Mouse (Mus musculus) ES-E14 (cell line): ENCODE measurements around the gene Spef2.

ENCODE experiments used
- CHD2 ChIP-seq: IDR thresholded peaks from 2 replicates; pipeline ENCODE4 v1.6.1; 2014; ENCODE audit warnings: mild to moderate bottlenecking, low read depth, low read length, inconsistent platforms
- HCFC1 ChIP-seq: IDR thresholded peaks from 2 replicates; pipeline ENCODE4 v1.6.1; 2012; ENCODE audit warnings: low read length, inconsistent platforms, borderline replicate concordance; ENCODE audit not compliant: insufficient read depth
- MAFK ChIP-seq: IDR thresholded peaks from 2 replicates; pipeline ENCODE4 v1.6.1; 2014; ENCODE audit warnings: mild to moderate bottlenecking, low read depth, low read length, inconsistent platforms; ENCODE audit not compliant: insufficient read depth
- ZC3H11A ChIP-seq: IDR thresholded peaks from 2 replicates; pipeline ENCODE4 v1.6.1; 2012; ENCODE audit warnings: low read depth, mild to moderate bottlenecking, inconsistent platforms, low read length, borderline replicate concordance
- ZNF384 ChIP-seq: IDR thresholded peaks from 2 replicates; pipeline ENCODE4 v1.6.1; 2012; ENCODE audit warnings: low read depth, low read length, inconsistent platforms

DNA sequence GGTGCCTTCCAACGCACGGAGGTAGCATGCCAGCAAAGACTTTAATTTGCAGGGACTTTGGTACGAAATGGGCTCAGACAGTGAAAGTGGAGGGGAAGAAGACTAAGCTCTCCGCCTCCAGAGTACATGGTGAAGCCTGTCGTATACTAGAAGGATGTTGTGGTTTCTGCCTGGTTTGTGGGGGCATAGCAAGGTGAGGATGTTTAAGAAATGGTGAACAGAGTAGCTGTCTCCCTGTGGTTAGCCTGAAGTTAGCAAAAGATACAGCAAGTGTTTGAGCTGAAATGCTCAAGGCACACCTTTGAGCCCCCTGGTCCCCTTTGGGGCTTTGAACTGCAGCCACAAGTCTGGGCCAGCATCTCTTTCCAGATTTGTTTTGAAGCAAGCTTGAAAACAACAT, 173.9 kb downstream of the Spef2 start:
- TF ChIP-seq ZNF384 = no peak
- no peak for TF ChIP-seq ZC3H11A
- no peak for TF ChIP-seq CHD2
- no peak for TF ChIP-seq HCFC1
- no peak for TF ChIP-seq MAFK
